Mouse (Mus musculus): Measurements from ENCODE around the gene Nphp4. TPM values are rescaled to one million over a fixed set of nuclear protein-coding genes. Genes with fewer than 3 reads are reported as not detected.
"Not testable (repeated sequence)": the region's sequence is repeated elsewhere in the genome, so short reads cannot be mapped to it uniquely, and the experiment has no call there.

Gene Nphp4
- polyA plus RNA-seq, 1 experiment from 2014 or later: 3.2 TPM

GRCm38 (mm10) chr4:152546481-152546880, 70.0 kb downstream of the Nphp4 start:
- Histone ChIP-seq H3K9ac (no peak overlapping the region), H3K4me3 (no peak overlapping the region), H3K9me3 (peaks cover 7% of the 10 kb centered on the region; the same call in 1 of the 2 replicates), H3K27ac (no peak overlapping the region), H3K4me2 (replicated peaks) (no peak overlapping the region), H3K4me1 (no peaks in the 10 kb centered on the region), H3K36me3 (peaks cover 12% of the 10 kb centered on the region; the same call in 1 of the 2 replicates), H3K27me3 (0 out of 2 replicates have a peak, but pooled peaks cover 9% of the 10 kb centered on the region)
- 58% methylated on average over 8 of the region's 8 CpGs for WGBS
- no peak for ATAC-seq (ENCODE audit: low FRiP score, low read depth)

DNA sequence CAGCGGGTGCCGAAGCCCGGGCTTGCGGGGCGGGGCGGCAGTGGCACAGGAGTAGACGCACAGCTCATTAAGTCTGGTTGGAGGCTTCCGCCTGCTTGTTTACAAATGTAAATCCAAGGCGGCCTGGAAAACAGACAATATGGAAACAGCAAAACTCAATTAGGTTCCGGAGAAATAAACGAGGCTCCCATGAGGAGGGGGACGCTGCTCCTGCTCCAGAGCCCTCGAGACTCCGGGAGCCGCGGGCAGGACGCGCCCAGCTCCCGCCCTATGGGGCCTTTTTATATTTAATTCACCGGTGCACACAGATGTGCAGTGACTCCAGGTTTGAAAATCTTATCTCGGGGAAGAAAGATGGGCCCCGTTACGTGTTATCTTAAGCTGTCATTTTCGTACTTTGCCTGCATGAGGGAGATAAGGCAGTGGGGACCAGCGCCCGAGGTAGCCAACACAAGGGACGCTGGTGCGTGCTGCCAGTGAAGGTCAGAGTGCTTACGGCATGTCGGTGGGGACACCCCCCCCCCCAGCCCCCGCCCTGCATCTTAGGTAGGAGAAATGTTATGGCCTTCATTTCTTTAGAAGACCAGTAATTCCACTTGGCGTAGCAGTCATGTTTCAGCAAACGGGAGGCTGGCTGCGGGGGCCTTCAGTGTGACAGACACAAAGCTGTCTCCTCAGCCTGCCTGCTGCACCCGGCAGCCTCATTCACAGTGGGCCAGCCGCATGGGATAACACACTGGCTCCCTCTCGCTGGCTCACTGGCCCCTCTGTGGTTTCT, 71.6 kb downstream of the Nphp4 start:
- Histone ChIP-seq H3K4me3 (no peak overlapping the region), H3K36me3 (no peaks in the 10 kb centered on the region), H3K4me1 (no peaks in the 10 kb centered on the region), H3K27me3 (0 out of 2 replicates have a peak, but pooled peaks cover 9% of the 10 kb centered on the region), H3K27ac (no peak overlapping the region), H3K9me3 (no peaks in the 10 kb centered on the region), H3K9ac (no peak overlapping the region), H3K4me2 (replicated peaks) (peak overlapping the region; percentile 21; the same call in 1 of the 2 replicates)
- ATAC-seq (ENCODE audit: low FRiP score, low read depth): no peak
- WGBS: 55% methylated on average over 37 of the region's 37 CpGs

- Histone ChIP-seq H3K36me3 (no peaks in the 10 kb centered on the region), H3K9me3 (no peaks in the 10 kb centered on the region), H3K4me3 (no peak overlapping the region), H3K4me2 (replicated peaks) (no peak overlapping the region), H3K9ac (no peak overlapping the region), H3K27ac (no peak overlapping the region), H3K27me3 (0 out of 2 replicates have a peak, but pooled peaks cover 9% of the 10 kb centered on the region), H3K4me1 (no peaks in the 10 kb centered on the region)
- no peak for ATAC-seq (ENCODE audit: low FRiP score, low read depth)
- 90% methylated on average over 18 of the region's 18 CpGs for WGBS
These were observed 73.1 kb downstream of the Nphp4 start for GRCm38 (mm10) chr4:152549507-152550202.

- no peak overlapping the region for H3K27ac ChIP-seq
- no peak overlapping the region for H3K4me3 ChIP-seq
- H3K4me1 ChIP-seq: no peaks in the 10 kb centered on the region
- H3K9ac ChIP-seq: no peak overlapping the region
- H3K4me2 ChIP-seq (replicated peaks): no peak overlapping the region
- 0 out of 2 replicates have a peak, but pooled peaks cover 9% of the 10 kb centered on the region for H3K27me3 ChIP-seq
- ATAC-seq (ENCODE audit: low FRiP score, low read depth): no peak
- no peaks in the 10 kb centered on the region for H3K9me3 ChIP-seq
- no peaks in the 10 kb centered on the region for H3K36me3 ChIP-seq
- WGBS: 88% methylated on average over 6 of the region's 6 CpGs
These were observed 73.7 kb downstream of the Nphp4 start for GRCm38 (mm10) chr4:152550203-152550549.

GRCm38 (mm10) chr4:152553582-152554285, 77.2 kb downstream of the Nphp4 start:
- ATAC-seq (ENCODE audit: low FRiP score, low read depth): no peak
- no peaks in the 10 kb centered on the region for H3K9me3 ChIP-seq
- 0 out of 2 replicates have a peak overlapping the region, but pooled peaks have one; percentile 1 for H3K9ac ChIP-seq
- peaks cover 11% of the 10 kb centered on the region for H3K4me1 ChIP-seq
- no peak overlapping the region for H3K4me2 ChIP-seq (replicated peaks)
- no peak overlapping the region for H3K4me3 ChIP-seq
- no peaks in the 10 kb centered on the region for H3K36me3 ChIP-seq
- no peaks in the 10 kb centered on the region for H3K27me3 ChIP-seq
- WGBS: 92% methylated on average over 8 of the region's 8 CpGs
- H3K27ac ChIP-seq: no peak overlapping the region

DNA sequence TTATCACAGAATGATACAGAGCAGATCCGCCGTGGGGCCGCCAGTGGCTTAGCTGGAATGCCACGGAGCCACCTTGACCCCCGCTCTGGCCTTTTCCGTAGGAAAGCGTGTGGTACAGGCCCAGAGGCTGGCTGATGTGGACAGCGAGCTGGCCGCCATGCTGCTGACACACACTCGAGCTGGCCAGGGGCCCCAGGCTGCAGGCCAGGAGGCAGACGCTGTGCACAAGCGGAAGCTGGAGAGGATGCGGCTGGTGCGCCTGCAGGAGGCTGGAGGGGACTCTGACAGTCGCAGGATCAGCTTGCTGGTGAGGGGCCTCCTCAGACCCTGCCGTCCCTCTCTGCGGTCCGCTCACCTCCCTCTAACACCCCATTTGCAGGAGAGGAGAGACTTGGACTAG, 77.9 kb downstream of the Nphp4 start:
- Histone ChIP-seq H3K4me1 (peaks cover 12% of the 10 kb centered on the region), H3K4me3 (no peak overlapping the region), H3K27me3 (no peaks in the 10 kb centered on the region), H3K9ac (0 out of 2 replicates have a peak overlapping the region, but pooled peaks have one; percentile 1), H3K4me2 (replicated peaks) (no peak overlapping the region), H3K36me3 (no peaks in the 10 kb centered on the region), H3K27ac (no peak overlapping the region), H3K9me3 (no peaks in the 10 kb centered on the region)
- 59% methylated on average over 18 of the region's 18 CpGs for WGBS
- no peak for ATAC-seq (ENCODE audit: low FRiP score, low read depth)

- 57% methylated on average over 2 of the region's 3 CpGs for WGBS
- not testable (repeated sequence) for H3K9ac ChIP-seq; H3K4me3 ChIP-seq; ATAC-seq (ENCODE audit: low FRiP score, low read depth); H3K9me3 ChIP-seq; H3K27ac ChIP-seq; H3K27me3 ChIP-seq; H3K4me2 ChIP-seq (replicated peaks); H3K36me3 ChIP-seq
- H3K4me1 ChIP-seq: peaks cover 12% of the 10 kb centered on the region
These were observed 79.3 kb downstream of the Nphp4 start for GRCm38 (mm10) chr4:152555806-152556205.

DNA sequence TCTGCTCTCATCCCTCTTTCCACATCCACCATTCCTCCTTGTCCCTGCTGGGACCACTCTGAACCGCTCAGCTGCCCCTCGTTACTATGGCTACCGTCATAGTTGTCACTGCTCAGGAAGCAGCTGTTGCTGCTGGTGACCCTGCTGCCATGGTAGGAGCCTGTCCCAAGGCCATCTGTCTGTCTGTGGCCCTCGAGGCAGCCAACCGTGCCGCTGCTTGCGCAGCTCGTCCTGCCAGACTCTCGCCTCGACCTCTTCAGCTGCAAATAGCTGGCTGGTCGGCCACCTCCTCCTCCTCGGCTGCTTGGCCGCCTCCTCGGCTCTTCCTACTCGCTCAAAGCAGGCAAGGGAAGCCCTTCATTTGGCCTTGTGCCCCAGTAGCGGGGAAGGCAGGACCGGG, 81.7 kb downstream of the Nphp4 start:
- H3K9ac ChIP-seq: no peak overlapping the region
- H3K4me1 ChIP-seq: peaks cover 12% of the 10 kb centered on the region
- H3K36me3 ChIP-seq: no peaks in the 10 kb centered on the region
- no peak overlapping the region for H3K4me3 ChIP-seq
- 27% methylated on average over 17 of the region's 17 CpGs for WGBS
- H3K27me3 ChIP-seq: no peaks in the 10 kb centered on the region
- H3K4me2 ChIP-seq (replicated peaks): no peak overlapping the region
- no peaks in the 10 kb centered on the region for H3K9me3 ChIP-seq
- no peak overlapping the region for H3K27ac ChIP-seq
- peak; percentile 66 for ATAC-seq (ENCODE audit: low FRiP score, low read depth)

GRCm38 (mm10) chr4:152568006-152568405, 91.5 kb downstream of the Nphp4 start:
- Histone ChIP-seq H3K4me3 (no peak overlapping the region), H3K27ac (no peak overlapping the region), H3K9me3 (no peaks in the 10 kb centered on the region), H3K4me2 (replicated peaks) (no peak overlapping the region), H3K4me1 (0 out of 2 replicates have a peak, but pooled peaks cover 3% of the 10 kb centered on the region), H3K27me3 (peaks cover 25% of the 10 kb centered on the region), H3K36me3 (no peaks in the 10 kb centered on the region), H3K9ac (no peak overlapping the region)
- ATAC-seq (ENCODE audit: low FRiP score, low read depth): no peak
- WGBS: 71% methylated on average over 4 of the region's 4 CpGs

GRCm38 (mm10) chr4:152568662-152569395, 92.3 kb downstream of the Nphp4 start:
- H3K4me3 ChIP-seq: no peak overlapping the region
- no peaks in the 10 kb centered on the region for H3K9me3 ChIP-seq
- H3K27me3 ChIP-seq: peaks cover 25% of the 10 kb centered on the region
- no peak for ATAC-seq (ENCODE audit: low FRiP score, low read depth)
- no peak overlapping the region for H3K4me2 ChIP-seq (replicated peaks)
- 35% methylated on average over 23 of the region's 23 CpGs for WGBS
- H3K27ac ChIP-seq: no peak overlapping the region
- no peak overlapping the region for H3K9ac ChIP-seq
- H3K4me1 ChIP-seq: 0 out of 2 replicates have a peak, but pooled peaks cover 3% of the 10 kb centered on the region
- no peaks in the 10 kb centered on the region for H3K36me3 ChIP-seq

DNA sequence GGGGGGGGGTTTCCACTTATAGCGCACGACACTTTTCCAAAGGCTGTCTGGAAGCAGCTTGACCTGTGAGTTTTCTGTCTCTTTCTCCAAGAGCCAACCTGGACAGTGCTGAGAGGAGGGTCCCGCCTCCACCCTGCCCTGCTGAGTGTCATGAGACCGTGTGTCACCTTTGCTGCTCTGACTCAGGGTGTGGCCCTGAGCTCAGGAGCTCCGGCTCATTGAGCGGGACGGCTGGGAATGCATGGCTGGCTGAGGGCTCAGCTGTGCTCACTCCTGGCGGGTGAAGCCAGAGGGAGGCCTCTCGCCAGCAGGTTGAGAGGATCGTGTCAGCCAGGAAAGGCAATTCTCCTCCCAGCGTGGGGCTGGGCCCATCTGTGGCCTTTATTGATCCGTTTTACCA, 97.8 kb downstream of the Nphp4 start:
- 67% methylated on average over 12 of the region's 12 CpGs for WGBS
- no peak for ATAC-seq (ENCODE audit: low FRiP score, low read depth)
- Histone ChIP-seq H3K9ac (no peak overlapping the region), H3K4me1 (no peaks in the 10 kb centered on the region), H3K36me3 (no peaks in the 10 kb centered on the region), H3K4me2 (replicated peaks) (no peak overlapping the region), H3K27me3 (peaks cover 7% of the 10 kb centered on the region), H3K27ac (no peak overlapping the region), H3K9me3 (no peaks in the 10 kb centered on the region), H3K4me3 (no peak overlapping the region)
